Mouse (Mus musculus) embryonic fibroblast, embryonic 13.5 days (primary cell): Measurements from ENCODE around the gene D630045J12Rik.

ENCODE experiments used
- CTCF ChIP-seq: IDR thresholded peaks from 2 replicates; pipeline ENCODE4 v1.5.1; 2011; ENCODE audit warnings: mild to moderate bottlenecking, control low read depth, low read length, moderate library complexity, borderline replicate concordance; ENCODE audit not compliant: insufficient read depth
- POLR2A ChIP-seq: IDR thresholded peaks from 2 replicates; pipeline ENCODE4 v1.6.1; 2011; ENCODE audit warnings: low read depth, mild to moderate bottlenecking, control low read depth, low read length, moderate library complexity

DNA sequence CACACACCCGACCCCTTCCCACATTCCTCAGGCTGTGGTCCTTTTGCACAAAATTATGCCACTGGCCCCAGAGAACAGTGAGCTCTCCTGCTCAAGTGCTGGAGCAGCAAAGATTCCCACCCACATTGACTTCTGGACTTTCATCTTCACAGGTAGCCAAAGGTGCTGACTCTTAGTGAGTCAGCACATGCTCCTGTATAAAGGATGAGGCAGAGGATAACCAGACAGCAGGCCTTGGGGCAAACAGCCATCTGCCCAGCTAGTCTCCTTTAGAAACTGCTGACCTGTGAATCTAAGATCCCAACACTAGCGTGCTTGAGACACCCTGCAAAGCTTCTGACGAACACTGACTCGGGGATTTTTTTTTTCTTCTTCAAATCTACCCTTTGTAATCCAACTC, 15.4 kb downstream of the D630045J12Rik start:
- TF ChIP-seq CTCF = no peak
- no peak for TF ChIP-seq POLR2A
